Mouse (Mus musculus) spleen, embryonic (tissue): ENCODE results near the gene Katnal1.

ENCODE experiments used
- CTCF ChIA-PET: fragments of 350-600 bp; sonication (Branson Sonifier 250); formaldehyde crosslinking; loops from one replicate; lab custom pipeline; 2022; lab: Charles Lee

Katnal1 gene

GRCm38 (mm10) chr5:148931301-148931700 is 2.2 kb upstream of the Katnal1 start:
- CTCF ChIA-PET: no interaction called here

DNA sequence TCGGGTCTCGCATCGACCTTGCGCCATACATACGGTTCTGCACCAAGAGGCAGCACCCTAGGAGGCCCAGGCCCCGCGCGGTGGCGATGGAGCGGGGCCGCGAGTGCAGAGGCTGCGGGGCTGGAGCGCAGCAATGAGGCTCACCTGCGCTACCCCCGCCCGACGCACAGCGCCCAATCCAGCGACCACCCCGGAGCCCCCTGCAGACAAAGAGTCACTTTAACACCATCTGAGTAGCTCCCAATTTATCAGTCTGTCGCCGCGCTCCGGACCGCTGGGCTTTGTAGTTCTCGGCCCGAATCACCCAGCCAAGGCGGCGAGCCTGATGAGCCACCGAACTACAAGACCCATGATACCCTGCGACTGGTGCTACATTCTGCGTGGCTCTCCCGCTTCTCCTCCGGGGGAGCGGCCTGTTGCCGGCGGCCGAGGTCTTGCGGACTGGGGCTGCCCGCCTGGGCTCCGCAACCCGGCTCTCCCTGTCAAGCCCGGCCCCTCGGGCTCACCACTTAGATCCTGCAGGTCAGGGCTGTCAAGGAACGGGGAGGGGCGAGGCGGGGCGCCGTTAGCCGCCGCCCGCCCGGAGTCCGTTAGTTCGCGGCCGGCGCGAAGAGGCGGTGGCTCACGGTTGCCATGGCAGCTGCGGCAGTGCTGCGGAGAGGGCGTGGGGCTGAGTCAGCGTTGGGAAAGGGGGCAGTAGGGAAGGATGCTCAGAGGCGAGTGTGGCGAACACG is 571 bp downstream of the Katnal1 start:
- CTCF ChIA-PET: interaction anchor here (0.6 kb wide), 1 partner anchor 31 kb away, joined by 3 read pairs; no protein-coding TSS in a partner anchor

DNA sequence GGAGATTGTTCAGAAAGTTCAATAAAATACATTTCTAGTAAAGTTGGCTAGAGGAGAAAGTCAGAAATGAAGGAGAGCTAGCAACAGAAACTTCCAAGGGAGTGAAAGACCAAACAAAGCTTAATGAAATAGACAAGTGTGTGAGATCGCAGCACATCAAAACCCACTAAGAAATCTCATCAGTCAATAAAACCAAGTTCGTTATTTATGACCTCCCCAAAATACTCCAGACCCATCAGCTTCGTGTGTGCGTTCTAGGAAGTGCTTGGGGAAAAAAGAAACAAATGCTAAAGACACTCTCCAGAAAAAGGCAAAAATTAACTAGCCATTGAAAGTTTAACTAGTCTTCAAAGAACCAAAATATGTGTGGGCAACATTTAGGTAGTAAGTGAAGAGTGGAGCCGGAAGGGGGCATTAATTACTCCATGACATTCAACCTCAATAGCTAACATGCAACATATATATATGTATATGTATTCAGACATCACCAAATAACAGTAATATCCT is 1.4 kb downstream of the Katnal1 start:
- CTCF ChIA-PET: no interaction called here

DNA sequence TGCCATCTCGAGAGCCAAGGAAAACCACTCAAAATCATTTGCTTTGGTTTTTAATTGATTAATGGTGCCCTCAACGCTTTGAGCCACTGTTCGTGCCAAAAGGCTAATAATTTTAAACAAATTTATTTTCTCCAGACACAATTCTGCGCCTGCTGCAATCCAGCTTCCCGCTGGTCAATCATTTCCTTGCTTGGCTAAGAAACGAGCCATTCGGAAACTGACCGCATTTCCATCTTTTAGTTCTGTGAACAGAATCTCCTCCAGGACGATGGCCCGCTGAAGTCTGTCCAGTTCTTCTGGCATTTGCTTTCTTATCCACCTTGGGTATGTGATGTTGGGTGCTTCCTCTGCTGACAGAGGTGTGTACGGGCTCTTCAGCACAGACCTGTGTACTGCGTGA is 4.5 kb downstream of the Katnal1 start:
- CTCF ChIA-PET: no interaction called here

DNA sequence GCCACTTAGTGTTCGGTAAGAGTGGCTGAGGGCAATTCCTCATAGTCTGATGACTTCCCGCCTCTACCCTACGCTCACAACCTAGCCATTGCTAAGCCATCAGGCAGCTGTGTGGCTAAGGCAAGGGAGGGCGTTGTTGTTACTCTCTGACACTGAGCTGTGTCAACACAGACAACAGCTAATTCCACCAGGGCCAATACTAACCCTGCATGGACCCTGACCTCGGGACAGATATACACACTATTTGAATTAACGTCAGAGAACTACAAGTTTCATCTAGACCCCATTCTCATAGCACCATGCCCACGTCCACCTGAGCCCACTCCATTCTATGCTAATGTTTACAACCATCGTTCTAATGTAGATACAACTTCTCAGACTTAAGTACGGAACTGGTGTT is 5.1 kb downstream of the Katnal1 start:
- CTCF ChIA-PET: no interaction called here

DNA sequence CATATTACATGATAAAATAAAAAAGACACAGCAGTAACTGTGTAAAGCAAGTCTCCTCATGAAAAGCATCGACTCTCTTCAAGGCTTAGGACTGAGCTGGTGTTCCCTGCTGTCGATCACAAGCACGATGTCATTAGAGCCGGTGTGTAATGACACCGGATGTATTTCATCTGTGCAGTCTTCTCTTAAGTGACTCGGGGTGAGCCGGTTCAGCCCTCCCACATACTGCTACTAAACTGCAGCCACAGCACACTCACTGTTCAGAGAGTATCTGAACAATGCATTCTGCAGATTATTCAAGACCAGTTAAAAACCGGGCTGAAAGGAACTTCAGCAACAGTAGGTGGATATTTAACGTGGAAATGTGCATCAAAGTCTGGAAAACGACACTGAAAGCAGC is 5.7 kb downstream of the Katnal1 start:
- CTCF ChIA-PET: no interaction called here

DNA sequence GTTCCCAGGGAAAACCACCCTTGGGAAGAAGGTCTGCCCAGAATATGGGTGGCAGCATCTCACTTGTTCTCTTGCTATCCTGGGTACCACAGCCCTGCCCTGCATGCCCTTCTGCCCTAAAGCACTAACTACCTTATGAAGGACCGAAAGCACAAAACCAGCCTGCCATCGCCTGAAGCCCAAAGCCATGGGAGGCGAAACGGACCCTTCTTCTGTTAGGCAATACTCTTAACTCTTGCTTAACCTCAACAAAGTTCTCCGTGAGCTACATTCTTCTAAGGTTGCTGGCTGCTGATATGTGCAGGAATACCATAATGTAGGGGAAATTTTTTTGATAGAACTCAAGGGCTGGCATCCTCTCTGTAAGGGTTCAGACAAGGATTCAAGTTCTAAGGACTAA is 6.3 kb downstream of the Katnal1 start:
- CTCF ChIA-PET: no interaction called here

DNA sequence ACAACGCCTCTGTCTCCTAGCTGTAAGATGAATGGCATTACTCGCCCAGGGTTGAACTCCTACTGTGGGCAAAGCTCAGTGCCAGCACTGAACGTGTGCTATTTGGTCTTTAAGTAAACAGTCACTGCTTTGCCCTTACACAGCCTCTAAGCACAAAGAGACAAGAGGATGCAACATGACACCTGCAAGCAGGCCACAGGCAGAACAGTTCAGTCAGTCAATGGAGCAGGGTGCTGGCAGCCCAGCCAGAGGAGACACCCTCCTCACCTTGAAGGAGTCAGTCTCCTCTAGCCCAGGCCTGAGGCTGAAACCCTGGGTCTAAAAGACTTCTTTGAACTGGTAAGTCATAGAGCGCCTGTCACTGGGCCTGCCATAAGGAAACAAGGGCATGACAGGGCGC is 11.1 kb downstream of the Katnal1 start:
- CTCF ChIA-PET: no interaction called here

DNA sequence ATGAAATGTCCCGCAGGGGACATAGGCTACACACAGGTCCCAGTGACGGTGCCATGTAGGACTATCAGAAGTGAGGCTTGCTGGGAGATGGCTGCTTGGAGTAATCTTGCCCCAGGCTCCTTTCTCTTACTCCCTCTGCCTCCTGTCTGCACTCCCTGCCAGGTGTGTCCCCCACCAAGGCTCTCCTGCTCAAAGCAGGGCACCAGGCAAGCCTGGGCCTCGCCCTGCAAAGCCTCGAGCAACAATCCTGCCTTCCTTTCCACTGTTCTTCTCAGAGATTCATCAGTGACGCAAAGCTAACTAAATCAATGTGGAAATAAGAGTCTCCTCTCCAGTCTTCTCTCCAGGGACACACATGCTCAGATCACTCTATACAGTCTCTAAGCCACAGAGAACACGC is 12.3 kb downstream of the Katnal1 start:
- CTCF ChIA-PET: no interaction called here

DNA sequence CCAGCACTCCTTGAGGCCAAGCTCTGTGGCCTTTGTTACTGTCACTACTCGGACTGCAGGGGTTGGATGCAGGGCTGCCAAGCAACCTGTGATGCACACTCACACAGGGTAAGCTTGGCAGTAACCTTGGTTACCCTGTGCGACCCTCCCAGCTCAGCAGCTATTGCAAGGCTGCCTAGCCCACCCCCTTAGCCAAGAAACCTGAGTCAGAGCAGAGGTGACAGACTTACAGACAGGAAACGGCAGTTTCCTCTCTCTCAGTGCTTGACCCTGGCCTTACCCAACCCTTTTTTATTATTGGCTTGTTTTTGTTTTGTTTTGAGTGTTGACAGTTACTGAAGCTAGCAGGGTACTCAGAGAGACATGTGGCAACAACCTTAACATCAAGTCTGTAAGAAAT is 16.9 kb downstream of the Katnal1 start:
- CTCF ChIA-PET: no interaction called here

DNA sequence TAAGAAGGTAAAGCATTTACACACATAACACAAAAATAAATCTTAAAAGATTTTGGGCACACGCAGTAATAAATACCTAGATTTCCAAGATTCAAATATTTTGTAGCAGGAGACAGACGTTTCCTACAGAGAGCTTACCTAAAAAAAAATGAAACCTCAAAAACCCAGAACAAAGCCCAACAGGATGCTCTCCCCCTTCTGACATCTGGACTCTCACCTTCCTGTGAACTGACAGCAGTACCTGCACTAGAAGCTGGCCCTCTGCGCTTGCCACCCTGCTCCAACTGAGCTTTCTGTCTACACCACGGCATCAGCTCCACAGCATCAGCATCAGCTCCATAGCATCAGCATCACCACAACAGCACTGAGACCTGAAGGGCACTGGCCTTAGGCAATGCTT is 19.1 kb downstream of the Katnal1 start:
- CTCF ChIA-PET: no interaction called here

- CTCF ChIA-PET: interaction anchor here (0.6 kb wide), 1 partner anchor 42 kb away, joined by 3 read pairs; no protein-coding TSS in a partner anchor
Measured at GRCm38 (mm10) chr5:148909402-148909801, 19.7 kb downstream of the Katnal1 start.

- CTCF ChIA-PET: interaction anchor here (0.6 kb wide), 1 partner anchor 42 kb away, joined by 3 read pairs; no protein-coding TSS in a partner anchor
Measured at GRCm38 (mm10) chr5:148909057-148909395, 20.1 kb downstream of the Katnal1 start.

GRCm38 (mm10) chr5:148908191-148909056 is 20.7 kb downstream of the Katnal1 start:
- CTCF ChIA-PET: interaction anchor here (0.6 kb wide), 2 partner anchors 41 to 58 kb away, joined by 3 read pairs; no protein-coding TSS in a partner anchor

GRCm38 (mm10) chr5:148906305-148906704 is 22.8 kb downstream of the Katnal1 start:
- CTCF ChIA-PET: interaction anchor here (0.5 to 0.6 kb wide), 3 partner anchors 27 to 74 kb away, joined by 3 read pairs; no protein-coding TSS in a partner anchor

DNA sequence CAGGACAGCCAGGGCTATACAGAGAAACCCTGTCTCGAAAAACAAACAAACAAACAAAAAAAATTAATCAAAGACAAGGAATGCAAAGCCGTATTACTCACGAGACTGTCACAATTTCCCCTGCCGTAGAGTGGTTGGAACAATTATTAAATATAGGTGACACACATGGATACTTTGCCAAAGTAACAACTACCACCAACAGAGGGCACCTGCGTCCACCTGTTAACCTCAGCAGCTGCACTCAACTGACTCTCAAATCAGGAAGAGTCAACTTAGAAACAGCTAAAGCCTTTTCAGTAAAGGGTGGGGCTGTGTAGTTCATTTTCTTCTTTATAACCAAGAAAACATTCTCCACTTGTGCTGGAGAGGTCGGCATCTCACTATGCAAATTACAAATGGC is 24.3 kb downstream of the Katnal1 start:
- CTCF ChIA-PET: no interaction called here

DNA sequence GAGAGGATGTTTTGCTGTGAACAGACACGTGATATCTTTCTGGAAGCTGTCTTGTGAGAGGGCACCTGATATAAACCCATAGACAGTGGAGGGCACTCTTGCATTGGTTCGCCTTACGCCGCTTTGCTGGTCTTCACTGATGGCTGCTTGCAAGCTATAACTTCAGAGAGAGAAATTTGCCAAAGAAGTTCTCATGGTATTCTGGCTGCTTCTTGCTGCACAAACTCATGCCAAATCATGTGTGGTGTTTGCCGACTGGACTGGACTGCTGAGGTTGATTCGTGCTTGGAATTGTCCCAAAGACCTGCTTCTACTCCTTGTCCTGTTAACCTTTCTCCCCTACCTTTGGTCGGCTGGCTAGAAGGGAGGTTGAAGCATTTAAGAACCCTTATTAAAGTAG is 29.8 kb downstream of the Katnal1 start:
- CTCF ChIA-PET: no interaction called here

- CTCF ChIA-PET: no interaction called here
Measured at GRCm38 (mm10) chr5:148897941-148898417, 31.1 kb downstream of the Katnal1 start.

- CTCF ChIA-PET: interaction anchor here (0.7 kb wide), 1 partner anchor 31 kb away, joined by 9 read pairs; no protein-coding TSS in a partner anchor
Measured at GRCm38 (mm10) chr5:148897069-148897702, 31.9 kb downstream of the Katnal1 start.

DNA sequence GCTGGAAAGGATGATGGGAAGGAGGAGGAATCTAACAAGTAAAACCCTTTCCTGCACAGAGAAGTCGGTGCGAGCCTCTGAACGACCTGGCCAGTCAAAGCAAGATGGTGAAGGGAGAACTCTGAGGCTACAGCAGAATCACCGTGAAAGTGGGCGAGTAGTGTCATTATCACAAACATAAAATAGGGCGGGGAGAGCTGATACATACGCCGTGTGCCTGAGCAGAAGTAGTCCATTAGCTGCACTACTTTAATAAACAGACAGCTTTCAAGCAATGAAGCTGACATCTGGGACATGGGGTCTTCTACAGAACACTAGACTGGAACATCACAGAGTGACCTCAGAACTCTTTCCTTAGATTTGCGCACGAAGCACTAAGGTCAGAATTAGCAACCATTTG is 32.6 kb downstream of the Katnal1 start:
- CTCF ChIA-PET: no interaction called here

- CTCF ChIA-PET: no interaction called here
Measured at GRCm38 (mm10) chr5:148895833-148896232, 33.3 kb downstream of the Katnal1 start.

DNA sequence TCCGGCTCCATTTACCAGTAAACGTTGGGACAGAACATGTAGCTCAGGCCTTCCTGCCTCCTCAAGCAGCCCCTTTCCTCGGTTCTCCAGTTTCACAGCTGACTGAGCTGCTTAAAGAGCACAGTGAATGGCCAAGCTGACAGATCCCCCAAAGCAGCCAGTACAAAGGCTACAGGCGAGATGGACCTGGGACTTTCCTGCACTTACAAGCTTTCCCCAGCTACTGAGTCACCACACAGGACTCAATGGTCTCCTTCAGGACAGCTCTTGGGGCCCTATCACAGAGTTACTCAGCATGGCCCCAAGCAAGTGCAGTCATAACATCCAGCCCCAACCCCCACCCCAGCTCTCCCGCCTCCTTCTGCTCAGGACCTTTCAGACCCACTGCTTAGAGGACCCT is 34.1 kb downstream of the Katnal1 start:
- CTCF ChIA-PET: no interaction called here
